ENCODE assay signal across 25 mouse cellular contexts in the genomic region with DNA sequence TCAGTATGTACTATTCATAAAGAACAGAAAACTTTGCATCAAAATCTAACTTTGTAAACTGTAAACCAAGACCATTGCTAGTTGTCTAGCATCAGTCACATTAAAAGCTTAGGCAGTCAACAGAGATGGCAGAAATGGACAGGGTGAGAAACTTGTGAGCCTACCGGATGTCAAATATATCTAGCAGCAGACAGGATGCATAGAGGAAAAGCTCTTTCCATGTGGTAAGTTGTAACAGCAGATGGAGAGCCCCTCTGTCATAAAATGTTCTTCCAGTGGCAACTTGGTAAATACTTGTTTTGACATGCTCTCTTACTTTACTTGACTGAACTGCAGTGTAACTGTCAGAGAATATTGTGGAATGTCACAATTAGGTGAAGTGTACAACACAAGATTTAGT.
DNase-seq lines count a peak whose midpoint lies in the region; ATAC-seq lines count a peak whose summit lies in the region.
"Had no signal": no experiment of that assay in that cellular context is flagged by ENCODE, and none has a peak within 500 bp of the region (broad histone marks: within the 10 kb centered on the region; RNA-seq: fewer than 3 reads in every experiment).

No protein-coding gene starts in this region.

- WGBS in forebrain, embryonic 14.5 days = 79% methylated on average over 1 of the region's 1 CpGs
- WGBS in forebrain, embryonic 12.5 days = 86% methylated on average over 1 of the region's 1 CpGs

- no peak overlapping the region for H3K4me3 ChIP-seq in forebrain, embryonic 14.5 days (ENCODE audit: low read depth, low read length)
- no peak overlapping the region for H3K4me3 ChIP-seq in forebrain, embryonic 12.5 days (replicated peaks)
- H3K4me3 ChIP-seq: heart, embryonic 12.5 days; heart, embryonic 15.5 days; hindbrain, embryonic 10.5 days; hindbrain, embryonic 13.5 days; intestine, embryonic 15.5 days had no signal

- no peaks in the 10 kb centered on the region for H3K9me3 ChIP-seq in forebrain, embryonic 14.5 days (replicated peaks; ENCODE audit: control insufficient read depth, low read length)
- no peaks in the 10 kb centered on the region for H3K9me3 ChIP-seq in forebrain, embryonic 12.5 days
- H3K9me3 ChIP-seq: heart, embryonic 15.5 days; hindbrain, embryonic 10.5 days; hindbrain, embryonic 13.5 days; intestine, embryonic 15.5 days had no signal

- no peaks in the 10 kb centered on the region for H3K36me3 ChIP-seq in forebrain, embryonic 14.5 days (ENCODE audit: control insufficient read depth, insufficient read depth, low read length)
- H3K36me3 ChIP-seq in forebrain, embryonic 12.5 days (replicated peaks) = no peaks in the 10 kb centered on the region
- H3K36me3 ChIP-seq: G1E; heart, embryonic 12.5 days; heart, embryonic 15.5 days; hindbrain, embryonic 10.5 days; hindbrain, embryonic 13.5 days; intestine, embryonic 15.5 days had no signal

- no peak overlapping the region for H3K27ac ChIP-seq in forebrain, embryonic 14.5 days (ENCODE audit: low read depth, low read length)
- no peak overlapping the region for H3K27ac ChIP-seq in forebrain, embryonic 12.5 days
- H3K27ac ChIP-seq: heart, embryonic 15.5 days; hindbrain, embryonic 10.5 days; hindbrain, embryonic 13.5 days; intestine, embryonic 15.5 days had no signal

- no peak overlapping the region for H3K4me2 ChIP-seq in forebrain, embryonic 14.5 days (ENCODE audit: low read length)
- no peak overlapping the region for H3K4me2 ChIP-seq in forebrain, embryonic 12.5 days
- H3K4me2 ChIP-seq: heart, embryonic 12.5 days; heart, embryonic 15.5 days; hindbrain, embryonic 13.5 days; intestine, embryonic 15.5 days had no signal

- H3K27me3 ChIP-seq in forebrain, embryonic 14.5 days (replicated peaks; ENCODE audit: control insufficient read depth, insufficient read depth, low read length) = no peaks in the 10 kb centered on the region
- H3K27me3 ChIP-seq in forebrain, embryonic 12.5 days = no peaks in the 10 kb centered on the region
- H3K27me3 ChIP-seq: CH12.LX; heart, embryonic 12.5 days; heart, embryonic 15.5 days; hindbrain, embryonic 13.5 days; intestine, embryonic 15.5 days; Patski had no signal

- peak; percentile 73 for DNase-seq in forebrain, embryonic 14.5 days (ENCODE audit: low spot score)
- DNase-seq in layer of hippocampus, adult 18-20 months (ENCODE audit: low spot score in 2 of 2) = peak; percentile 3 to 52
- DNase-seq in layer of hippocampus, postnatal 25 days (ENCODE audit: extremely low spot score in 1 of 2, low spot score in 1 of 2) = no peak
- peak; percentile 68 for DNase-seq in brain, embryonic 18.5 days (ENCODE audit: low read depth, low spot score)
- peak; percentile 18 for DNase-seq in layer of hippocampus, adult 9-11 months
- no peak for DNase-seq in urinary bladder, adult 18-20 months (ENCODE audit: low spot score in 2 of 2)
- DNase-seq: adrenal gland, postnatal 10 days; B cell, adult 2 months; cerebellum, adult 18-20 months; cerebellum, adult 9-10 months; cerebellum, postnatal 14 days; gastrocnemius, postnatal 25 days; heart, adult 18-20 months; heart, postnatal 10 days; heart, postnatal 36 days had no signal

- no peak overlapping the region for H3K9ac ChIP-seq in forebrain, embryonic 14.5 days (ENCODE audit: low read length)
- H3K9ac ChIP-seq in forebrain, embryonic 12.5 days = no peak overlapping the region
- H3K9ac ChIP-seq: heart, embryonic 12.5 days; heart, embryonic 15.5 days; hindbrain, embryonic 13.5 days; intestine, embryonic 15.5 days had no signal

- H3K4me1 ChIP-seq in forebrain, embryonic 14.5 days (ENCODE audit: control insufficient read depth, insufficient read depth, low read length) = no peaks in the 10 kb centered on the region
- no peaks in the 10 kb centered on the region for H3K4me1 ChIP-seq in forebrain, embryonic 12.5 days
- H3K4me1 ChIP-seq: heart, embryonic 12.5 days; heart, embryonic 15.5 days; hindbrain, embryonic 10.5 days; hindbrain, embryonic 13.5 days; intestine, embryonic 15.5 days had no signal

- peak; percentile 61; the same call in 1 of the 2 replicates for ATAC-seq in forebrain, embryonic 14.5 days
- ATAC-seq in forebrain, embryonic 12.5 days (ENCODE audit: low FRiP score) = no peak
- ATAC-seq: hindbrain, embryonic 16.5 days; intestine, embryonic 15.5 days; Patski had no signal

Comparison
In these comparisons a context has a peak if more than half of its experiments do, and no peak if none do; other contexts are left out.
1. DNase-seq: peak in forebrain, embryonic 14.5 days (single experiment), layer of hippocampus, adult 18-20 months (2 of 2), brain, embryonic 18.5 days (single experiment) and layer of hippocampus, adult 9-11 months (single experiment); none in layer of hippocampus, postnatal 25 days (0 of 2) and urinary bladder, adult 18-20 months (0 of 2).